Mouse (Mus musculus): ENCODE measurements at regions not wholly inside any gene's neighbourhood (a gene's known extent, or its start where the extent isn't known, plus 50 kb on each side); places are given as distances from the start of the nearest gene placed in this dataset.

DNA sequence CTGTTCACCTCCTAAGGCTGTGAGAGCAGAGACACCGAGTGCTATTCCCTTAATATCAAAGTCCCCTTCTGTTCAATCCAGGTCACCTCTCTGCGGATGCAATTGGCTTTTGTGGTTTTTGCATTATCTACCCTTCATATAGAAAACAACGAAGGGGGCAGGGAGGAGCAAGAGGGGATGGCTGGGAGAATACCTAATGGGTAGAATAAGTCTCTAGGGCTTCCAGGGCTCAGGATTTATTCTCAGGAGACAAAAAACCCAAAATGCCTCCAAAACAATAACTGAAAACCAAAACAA is 52.5 kb upstream of the Slc38a2 start:
- no peak for TF ChIP-seq POLR2AphosphoS5 (IDR thresholded peaks at IDR 0.05; ENCODE audit: borderline replicate concordance, low read depth, low read length)
- TF ChIP-seq CTCF (IDR thresholded peaks at IDR 0.05 in 2 of 3, conservative IDR thresholded peaks at IDR 0.05 in 1 of 3; ENCODE audit: control insufficient read depth in 1 of 3, insufficient read depth in 1 of 3, low read depth in 2 of 3, low read length in 3 of 3, poor library complexity in 1 of 3, severe bottlenecking in 1 of 3), result no peak
- TF ChIP-seq POLR2A (IDR thresholded peaks at IDR 0.05; ENCODE audit: control insufficient read depth in 1 of 2, insufficient read depth in 1 of 2, low read depth in 1 of 2, low read length in 2 of 2, poor library complexity in 1 of 2), result no peak
- TF ChIP-seq MAZ (IDR thresholded peaks at IDR 0.05; ENCODE audit: low read depth, low read length), result no peak
- no peak for TF ChIP-seq USF2 (IDR thresholded peaks at IDR 0.05; ENCODE audit: borderline replicate concordance in 1 of 2, insufficient read depth in 1 of 2, low read depth in 1 of 2, low read length in 2 of 2)
- TF ChIP-seq BHLHE40 (IDR thresholded peaks at IDR 0.05; ENCODE audit: borderline replicate concordance, low read depth, low read length), result no peak
- TF ChIP-seq POLR2AphosphoS2 (IDR thresholded peaks at IDR 0.05; ENCODE audit: low read length), result no peak
- no peak for TF ChIP-seq GABPA (IDR thresholded peaks at IDR 0.05; ENCODE audit: low read depth, low read length)
- no peak for TF ChIP-seq USF1 (IDR thresholded peaks at IDR 0.05; ENCODE audit: low read depth, low read length)
- peak; percentile 51; the same call in 1 of the 2 replicates for TF ChIP-seq ETS1 (IDR thresholded peaks at IDR 0.05; ENCODE audit: low read depth, low read length)
- TF ChIP-seq MAX (IDR thresholded peaks at IDR 0.05; ENCODE audit: low read length), result no peak
- TF ChIP-seq MXI1 (IDR thresholded peaks at IDR 0.05; ENCODE audit: low read depth, low read length), result no peak
- TF ChIP-seq MAFK (IDR thresholded peaks at IDR 0.05; ENCODE audit: borderline replicate concordance, low read depth, low read length), result no peak
- TF ChIP-seq MYB (IDR thresholded peaks at IDR 0.05; ENCODE audit: low read depth, low read length), result no peak

Measured in MEL (cell line).